Mouse (Mus musculus): ENCODE results near the gene Fyn.

DNA sequence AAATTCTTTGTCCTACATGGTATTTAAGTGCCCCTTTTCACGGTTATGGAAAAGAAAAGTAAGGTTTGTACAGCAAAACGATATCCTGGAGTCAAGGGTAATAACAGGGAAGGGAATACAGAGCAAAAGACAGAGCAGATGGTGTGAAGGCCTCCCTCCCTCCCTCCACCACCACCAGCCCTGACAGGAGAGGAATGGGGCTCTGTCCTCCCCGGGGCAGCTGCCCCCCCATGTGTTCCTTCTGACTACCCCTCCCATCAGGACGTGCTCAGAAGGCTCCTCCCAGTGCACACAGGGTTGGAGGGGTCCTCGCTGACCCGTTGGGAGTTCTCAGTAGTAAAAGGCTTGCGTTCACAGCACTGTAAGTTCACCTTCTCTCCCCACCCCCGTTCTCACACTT is 149.6 kb downstream of the Fyn start:
- TF ChIP-seq EP300 (IDR thresholded peaks at IDR 0.05; ENCODE audit: low read depth) (no peak), CTCF (IDR thresholded peaks at IDR 0.05; ENCODE audit: low read depth) (no peak)
